Mouse (Mus musculus) midbrain, postnatal 0 days (tissue): Measurements from ENCODE around the gene Zc3h12c. TPM values are rescaled to one million over a fixed set of nuclear protein-coding genes. Genes with fewer than 3 reads are reported as not detected.
A peak's percentile ranks its signal among the peaks of the same experiment; 100 is the strongest.

ENCODE experiments used
- ATAC-seq: fragments of 200-750 bp; cut with Nextera tagmentation; 2 replicates; pipeline ENCODE4 v1.8.0; 2017; ENCODE audit warnings: moderate number of reproducible peaks, mild to moderate bottlenecking, moderate TSS enrichment, moderate library complexity; ENCODE audit not compliant: low FRiP score
- DNase-seq: peaks from one replicate; pipeline ENCODE4 v3.0.0-alpha.2; 2015; ENCODE audit warnings: low spot score
- H3K27ac ChIP-seq: fragments of 300-500 bp; sonication (generic); 2 replicates; pipeline ENCODE4 v1.5.1; 2014; ENCODE audit warnings: low read depth, mild to moderate bottlenecking, low read length, mixed read lengths
- H3K27me3 ChIP-seq: fragments of 300-500 bp; sonication (generic); 2 replicates; pipeline ENCODE4 v1.6.1; 2014; ENCODE audit warnings: low read length, control low read depth, mixed read lengths; ENCODE audit not compliant: insufficient read depth
- H3K36me3 ChIP-seq: fragments of 300-500 bp; sonication (generic); 2 replicates; pipeline ENCODE4 v1.6.1; 2014; ENCODE audit warnings: low read length, control low read depth, mixed read lengths; ENCODE audit not compliant: insufficient read depth
- H3K4me1 ChIP-seq: fragments of 300-500 bp; sonication (generic); 2 replicates; pipeline ENCODE4 v1.6.1; 2014; ENCODE audit warnings: mild to moderate bottlenecking, control low read depth, antibody characterized with exemption, low read length, mixed read lengths; ENCODE audit not compliant: insufficient read depth
- H3K4me2 ChIP-seq: fragments of 300-500 bp; sonication (generic); 2 replicates; pipeline ENCODE4 v1.6.1; 2014; ENCODE audit warnings: low read depth, mild to moderate bottlenecking, low read length, mixed read lengths; ENCODE audit not compliant: poor library complexity, severe bottlenecking
- H3K4me3 ChIP-seq: fragments of 300-500 bp; sonication (generic); 2 replicates; pipeline ENCODE4 v1.5.1; 2014; ENCODE audit warnings: low read depth, mild to moderate bottlenecking, low read length, moderate library complexity
- H3K9ac ChIP-seq: fragments of 300-500 bp; sonication (generic); replicated peaks from 2 replicates; pipeline ENCODE4 v1.6.1; 2014; ENCODE audit warnings: mild to moderate bottlenecking, low read length, moderate library complexity, mixed read lengths; ENCODE audit not compliant: poor library complexity, severe bottlenecking
- H3K9me3 ChIP-seq: fragments of 300-500 bp; sonication (generic); 2 replicates; pipeline ENCODE4 v1.6.1; 2016; ENCODE audit warnings: low read length, control low read depth
- CTCF ChIP-seq: IDR thresholded peaks from 2 replicates; pipeline ENCODE4 v1.5.1; 2016; ENCODE audit warnings: antibody characterized with exemption, mild to moderate bottlenecking
- WGBS: fragments of 180-500 bp; shearing (Covaris S2); extraction: QIAGEN DNeasy Blood & Tissue Kit; methylation state at CpG from one replicate; pipeline ENCODE4 v1.1.7; 2014; 5-methylcytosine and 5-hydroxymethylcytosine counted together
- polyA plus RNA-seq: library from polyadenylated mRNA; unstranded; fragments of >200 nt; fragmentation: Nextera tagmentation; extraction: Ambion mirVana; gene quantifications from 2 replicates; pipeline ENCODE4 v1.2.1, GENCODE M21; 2015
- total RNA-seq: library from RNA; depleted of rRNA; stranded (reverse); fragments of >200 nt; gene quantifications from 2 replicates; pipeline ENCODE4 v1.2.3, GENCODE M21; 2014; rRNA removed

The Zc3h12c gene
- total RNA-seq (13.4 and 15.1 TPM in 2 replicates), polyA plus RNA-seq (2.6 and 3.4 TPM in 2 replicates)

DNA sequence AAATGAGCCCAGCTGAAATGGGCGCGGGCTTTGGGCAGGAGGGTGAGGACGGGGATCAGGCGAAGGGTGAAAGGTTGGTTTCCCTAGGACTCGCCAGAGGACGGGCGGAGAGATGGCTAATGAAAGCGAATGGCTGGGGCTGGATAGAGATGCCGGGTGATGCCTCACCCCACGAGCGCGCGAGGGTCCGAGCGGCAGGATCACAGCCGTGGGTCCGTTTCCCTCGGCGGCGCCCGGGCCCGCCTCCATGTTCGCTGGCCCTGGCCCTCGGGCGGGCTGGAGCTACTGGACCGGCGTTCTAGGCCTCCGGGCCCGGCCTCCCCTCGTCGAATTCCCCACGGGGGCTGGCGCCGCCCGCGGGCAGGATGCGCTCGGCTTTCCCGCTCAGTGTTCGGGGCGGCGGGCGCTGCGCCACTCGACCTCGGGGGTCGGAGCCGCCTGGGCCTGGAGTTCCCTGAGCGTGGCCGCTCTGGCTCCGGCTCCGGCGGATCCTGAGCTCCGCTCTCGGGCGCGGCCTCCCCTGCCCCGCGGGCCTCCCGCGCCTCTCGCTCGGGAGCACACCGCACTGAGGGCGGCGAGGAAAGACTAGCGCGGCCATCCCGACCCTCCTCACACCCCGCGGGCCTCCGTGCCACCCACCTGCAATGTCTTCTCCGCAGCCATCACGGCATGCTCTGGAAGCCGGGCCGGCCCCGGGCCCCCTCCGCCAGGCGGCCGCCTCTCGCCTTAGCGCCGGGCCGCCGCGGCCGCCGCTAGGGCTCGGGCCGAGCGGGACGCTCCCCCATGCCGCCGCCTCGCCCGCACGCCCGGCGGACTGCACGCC, at the start of gene Zc3h12c:
Gene Zc3h12c, minus strand, starts transcription at position 710 of the 823 bp plus-strand sequence.
- WGBS = under 1% methylated on average over 88 of the region's 100 CpGs

DNA sequence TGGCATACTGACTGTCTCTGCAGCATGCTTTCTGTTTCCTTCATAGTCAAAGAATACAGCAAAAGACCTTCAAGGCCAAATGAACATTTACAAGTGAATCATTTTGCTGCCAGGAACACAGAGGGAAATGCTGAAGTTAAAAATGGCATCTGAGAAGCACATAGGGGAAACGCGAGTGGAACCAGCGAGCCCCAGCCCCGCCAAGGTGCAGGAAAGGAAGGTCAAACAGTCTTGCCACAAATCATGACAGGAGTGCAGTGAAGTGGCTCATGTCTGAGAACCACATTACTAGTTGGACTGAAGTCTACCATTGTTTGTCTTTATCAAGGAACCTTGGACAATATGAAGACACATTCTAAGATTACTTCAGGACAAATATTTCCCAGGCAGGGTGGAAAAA, 49.3 kb upstream of the Zc3h12c start:
- Histone ChIP-seq H3K27me3 (no peaks in the 10 kb centered on the region), H3K27ac (no peak overlapping the region), H3K4me3 (no peak overlapping the region), H3K4me1 (no peaks in the 10 kb centered on the region), H3K4me2 (no peak overlapping the region), H3K36me3 (no peaks in the 10 kb centered on the region), H3K9me3 (no peaks in the 10 kb centered on the region), H3K9ac (no peak overlapping the region)
- WGBS = 75% methylated on average over 4 of the region's 4 CpGs
- no peak for ATAC-seq
- TF ChIP-seq CTCF = no peak
- DNase-seq = no peak

More for the DNA sequence above, at the start of gene Zc3h12c:
- Histone ChIP-seq H3K4me1 (0 out of 2 replicates have a peak, but pooled peaks cover 3% of the 10 kb centered on the region), H3K9me3 (no peaks in the 10 kb centered on the region), H3K9ac (peak within 1 kb of the TSS; percentile 99), H3K4me2 (peak within 1 kb of the TSS; percentile 67), H3K4me3 (peak within 1 kb of the TSS; percentile 95), H3K27me3 (no peaks in the 10 kb centered on the region), H3K27ac (peak within 1 kb of the TSS; percentile 99), H3K36me3 (no peaks in the 10 kb centered on the region)
- ATAC-seq = peak; percentile 88
- no peak for TF ChIP-seq CTCF
- DNase-seq = peak; percentile 63

DNA sequence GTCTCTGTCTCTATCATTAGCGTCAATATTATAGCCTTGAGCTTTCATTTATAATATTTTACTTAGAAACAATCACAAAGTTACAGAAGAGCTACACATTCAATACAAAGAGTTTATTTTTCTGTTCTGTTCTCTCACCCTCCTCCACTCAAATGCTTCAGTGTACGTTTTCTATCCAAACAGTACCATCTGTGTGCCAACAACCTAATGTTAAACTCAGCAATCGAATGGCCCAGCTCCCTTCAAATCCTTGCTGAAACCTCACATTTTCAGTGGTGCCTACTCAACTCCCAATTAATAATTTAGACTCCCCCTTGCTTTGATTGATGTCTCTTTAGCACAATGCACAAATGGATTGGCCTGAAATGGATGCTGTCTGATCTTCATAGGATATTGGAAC, 46.9 kb upstream of the Zc3h12c start:
- Histone ChIP-seq H3K4me1 (no peaks in the 10 kb centered on the region), H3K9me3 (no peaks in the 10 kb centered on the region), H3K9ac (no peak overlapping the region), H3K27me3 (no peaks in the 10 kb centered on the region), H3K36me3 (no peaks in the 10 kb centered on the region), H3K27ac (no peak overlapping the region), H3K4me3 (no peak overlapping the region), H3K4me2 (no peak overlapping the region)
- WGBS = 87% methylated on average over 3 of the region's 3 CpGs
- ATAC-seq (no peak), DNase-seq (no peak)
- TF ChIP-seq CTCF = no peak

DNA sequence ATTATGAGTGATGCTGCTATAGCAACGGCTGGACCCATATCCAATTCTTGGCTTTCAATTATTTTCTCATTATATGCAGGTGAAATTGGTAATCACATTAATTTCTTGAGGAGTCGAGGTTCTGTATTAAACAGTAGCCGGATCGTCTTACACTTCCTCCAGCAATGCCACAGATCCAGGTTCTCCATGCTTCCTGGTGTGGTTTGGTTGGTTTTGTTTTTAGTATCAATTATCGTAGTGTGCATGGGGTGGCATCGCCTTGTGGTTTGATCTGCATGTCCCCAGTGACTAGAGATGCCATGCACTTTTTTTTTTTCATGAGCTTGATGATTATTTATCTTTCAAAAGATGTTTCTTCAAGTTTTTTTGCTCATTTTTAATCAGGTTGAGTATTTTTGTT, 44.0 kb upstream of the Zc3h12c start:
- H3K4me3 ChIP-seq = no peak overlapping the region
- TF ChIP-seq CTCF = no peak
- H3K9me3 ChIP-seq = no peaks in the 10 kb centered on the region
- WGBS = 90% methylated on average over 6 of the region's 6 CpGs
- no peak overlapping the region for H3K4me2 ChIP-seq
- ATAC-seq (no peak), DNase-seq (no peak)
- H3K36me3 ChIP-seq = no peaks in the 10 kb centered on the region
- H3K9ac ChIP-seq = no peak overlapping the region
- H3K4me1 ChIP-seq = no peaks in the 10 kb centered on the region
- H3K27me3 ChIP-seq = no peaks in the 10 kb centered on the region
- no peak overlapping the region for H3K27ac ChIP-seq

DNA sequence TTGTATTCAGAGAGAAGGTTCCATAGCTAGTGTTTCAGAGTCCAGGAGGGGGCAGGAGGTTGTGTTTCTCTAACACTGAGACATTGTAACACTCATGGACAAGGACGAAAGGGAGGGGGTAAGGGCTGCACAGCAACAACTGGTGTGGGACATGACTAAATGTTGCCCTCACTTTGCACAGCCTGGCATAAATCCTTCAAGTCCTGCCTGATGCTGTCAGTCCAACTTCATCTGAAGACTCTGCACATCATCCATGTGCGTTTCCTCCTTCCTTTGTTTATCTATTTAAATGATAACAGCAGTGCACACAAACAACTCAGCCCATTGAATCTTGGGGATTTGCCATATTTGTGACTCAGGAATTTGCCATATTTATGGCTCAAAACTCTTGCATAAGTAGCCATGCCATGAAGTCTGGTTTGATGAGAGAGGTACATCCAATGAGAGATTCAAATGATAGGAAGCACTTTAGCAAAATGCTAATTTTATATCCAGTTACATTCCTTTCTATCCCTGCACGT, 40.2 kb upstream of the Zc3h12c start:
- no peaks in the 10 kb centered on the region for H3K4me1 ChIP-seq
- H3K27me3 ChIP-seq = no peaks in the 10 kb centered on the region
- WGBS = 78% methylated on average over 3 of the region's 3 CpGs
- no peaks in the 10 kb centered on the region for H3K9me3 ChIP-seq
- no peak overlapping the region for H3K9ac ChIP-seq
- ATAC-seq = no peak
- no peaks in the 10 kb centered on the region for H3K36me3 ChIP-seq
- no peak for DNase-seq
- no peak overlapping the region for H3K27ac ChIP-seq
- no peak overlapping the region for H3K4me2 ChIP-seq
- no peak for TF ChIP-seq CTCF
- no peak overlapping the region for H3K4me3 ChIP-seq

DNA sequence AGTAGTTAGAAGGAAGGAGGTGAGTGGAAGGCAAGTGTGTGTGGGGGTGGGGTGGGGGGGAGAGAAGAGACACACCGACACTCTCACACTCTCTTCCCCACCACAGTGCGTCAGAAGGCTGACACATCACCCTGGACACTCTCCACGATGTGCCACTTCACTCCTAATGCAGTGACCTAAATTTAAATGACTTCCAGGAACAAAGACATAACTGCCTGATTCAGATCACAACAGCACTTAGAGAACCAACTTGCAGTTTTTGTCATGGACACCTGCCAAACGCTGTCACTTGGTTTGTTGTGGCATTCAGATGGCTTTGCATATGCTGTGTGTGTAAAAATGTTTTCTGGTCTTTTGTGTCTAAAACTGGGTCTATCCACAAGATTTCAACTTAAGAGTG, 34.8 kb upstream of the Zc3h12c start:
- Histone ChIP-seq H3K4me1 (no peaks in the 10 kb centered on the region), H3K27ac (no peak overlapping the region), H3K27me3 (no peaks in the 10 kb centered on the region), H3K4me2 (no peak overlapping the region), H3K9ac (no peak overlapping the region), H3K4me3 (no peak overlapping the region), H3K9me3 (no peaks in the 10 kb centered on the region), H3K36me3 (no peaks in the 10 kb centered on the region)
- ATAC-seq (no peak), DNase-seq (peak; percentile 6)
- WGBS = 56% methylated on average over 4 of the region's 4 CpGs
- no peak for TF ChIP-seq CTCF
